Mouse (Mus musculus): Measurements from ENCODE around the gene Exosc2. TPM values are rescaled to one million over a fixed set of nuclear protein-coding genes. Genes with fewer than 3 reads are reported as not detected.

Exosc2 gene
- total and polyA plus RNA-seq, 2 experiments from 2014 or later, result 33.4 to 34.0 TPM

DNA sequence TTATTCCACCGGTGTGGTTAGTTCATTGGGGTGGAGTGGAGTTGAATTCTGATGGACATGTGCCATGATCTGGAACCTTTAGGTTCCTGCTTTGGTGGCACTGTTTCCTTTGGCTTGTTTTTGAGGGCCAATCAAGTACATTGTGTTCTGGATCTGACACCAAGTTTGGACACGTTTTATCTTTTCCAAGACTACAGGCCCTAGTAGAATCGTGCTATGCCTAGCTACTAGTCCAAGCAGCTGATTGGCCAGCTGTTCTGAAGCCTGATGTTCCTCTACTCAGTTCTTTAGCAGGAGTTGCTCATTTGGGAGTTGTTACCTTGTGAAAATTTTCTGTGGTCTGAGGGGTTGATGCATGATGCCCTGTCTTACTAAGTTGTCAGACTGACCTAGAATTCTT is 43.3 kb downstream of the Exosc2 start:
- 87% methylated on average over 3 of the region's 3 CpGs for WGBS
- Histone ChIP-seq H3K9me3 (ENCODE audit: low read length) (no peaks in the 10 kb centered on the region), H3K27me3 (ENCODE audit: insufficient read depth, low read length) (no peaks in the 10 kb centered on the region), H3K4me3 (ENCODE audit: low read depth, low read length) (no peak overlapping the region), H3K27ac (ENCODE audit: low read depth, low read length) (no peak overlapping the region), H3K9ac (no peak overlapping the region), H3K4me2 (ENCODE audit: low read depth) (no peak overlapping the region), H3K4me1 (ENCODE audit: insufficient read depth) (no peaks in the 10 kb centered on the region), H3K36me3 (ENCODE audit: insufficient read depth) (no peaks in the 10 kb centered on the region)
- no peak for TF ChIP-seq CTCF (IDR thresholded peaks at IDR 0.05; ENCODE audit: low read depth)
- ATAC-seq (no peak), DNase-seq (no peak)

DNA sequence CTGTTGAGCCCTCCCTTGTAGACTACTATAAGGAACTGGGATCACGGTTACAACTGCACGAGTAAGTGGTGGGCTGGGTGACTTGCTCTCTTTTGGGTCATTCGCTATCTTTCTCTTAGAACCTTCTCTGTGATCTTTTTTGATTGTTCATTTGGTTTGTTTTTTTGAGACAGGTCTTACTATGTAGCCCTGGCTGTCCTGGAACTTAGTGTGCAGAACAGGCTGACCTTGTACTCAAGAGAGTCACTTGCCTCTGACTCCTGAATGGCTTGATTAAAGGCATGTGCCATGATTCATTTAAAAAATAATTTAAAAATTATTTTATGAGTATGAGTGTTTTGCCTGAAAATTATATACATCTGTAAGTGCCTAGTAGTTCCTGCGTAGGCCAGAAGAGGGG is 44.3 kb downstream of the Exosc2 start:
- Histone ChIP-seq H3K9ac (no peak overlapping the region), H3K4me1 (ENCODE audit: insufficient read depth) (no peaks in the 10 kb centered on the region), H3K9me3 (ENCODE audit: low read length) (no peaks in the 10 kb centered on the region), H3K36me3 (ENCODE audit: insufficient read depth) (no peaks in the 10 kb centered on the region), H3K27ac (ENCODE audit: low read depth, low read length) (no peak overlapping the region), H3K4me2 (ENCODE audit: low read depth) (no peak overlapping the region), H3K4me3 (ENCODE audit: low read depth, low read length) (no peak overlapping the region), H3K27me3 (ENCODE audit: insufficient read depth, low read length) (no peaks in the 10 kb centered on the region)
- no peak for DNase-seq
- ATAC-seq, result no peak
- no peak for TF ChIP-seq CTCF (IDR thresholded peaks at IDR 0.05; ENCODE audit: low read depth)
- over 99% methylated on average over 4 of the region's 4 CpGs for WGBS

DNA sequence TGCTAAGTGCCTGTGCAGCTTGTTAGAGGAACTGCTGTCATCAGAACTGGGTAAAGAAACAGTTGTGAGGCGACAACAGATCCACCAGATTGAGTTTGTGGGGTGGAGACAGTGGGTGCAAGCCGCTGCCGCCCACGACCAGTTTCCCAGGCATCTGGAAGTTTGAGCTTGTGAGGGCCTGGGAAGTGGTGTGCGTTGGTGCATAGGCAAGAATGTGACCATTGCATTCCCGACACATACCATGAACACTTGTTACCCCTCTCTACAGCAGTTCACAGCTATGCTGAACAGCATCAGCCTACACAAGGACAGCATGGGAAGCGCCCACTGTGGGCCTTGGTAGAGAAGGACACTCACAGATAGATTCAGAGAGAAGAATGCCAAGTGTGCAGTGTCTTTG is 45.5 kb downstream of the Exosc2 start:
- Histone ChIP-seq H3K27ac (ENCODE audit: low read depth, low read length) (no peak overlapping the region), H3K9me3 (ENCODE audit: low read length) (no peaks in the 10 kb centered on the region), H3K36me3 (ENCODE audit: insufficient read depth) (no peaks in the 10 kb centered on the region), H3K27me3 (ENCODE audit: insufficient read depth, low read length) (no peaks in the 10 kb centered on the region), H3K9ac (no peak overlapping the region), H3K4me3 (ENCODE audit: low read depth, low read length) (no peak overlapping the region), H3K4me2 (ENCODE audit: low read depth) (no peak overlapping the region), H3K4me1 (ENCODE audit: insufficient read depth) (no peaks in the 10 kb centered on the region)
- 91% methylated on average over 7 of the region's 7 CpGs for WGBS
- TF ChIP-seq CTCF (IDR thresholded peaks at IDR 0.05; ENCODE audit: low read depth), result no peak
- ATAC-seq, result no peak
- no peak for DNase-seq

DNA sequence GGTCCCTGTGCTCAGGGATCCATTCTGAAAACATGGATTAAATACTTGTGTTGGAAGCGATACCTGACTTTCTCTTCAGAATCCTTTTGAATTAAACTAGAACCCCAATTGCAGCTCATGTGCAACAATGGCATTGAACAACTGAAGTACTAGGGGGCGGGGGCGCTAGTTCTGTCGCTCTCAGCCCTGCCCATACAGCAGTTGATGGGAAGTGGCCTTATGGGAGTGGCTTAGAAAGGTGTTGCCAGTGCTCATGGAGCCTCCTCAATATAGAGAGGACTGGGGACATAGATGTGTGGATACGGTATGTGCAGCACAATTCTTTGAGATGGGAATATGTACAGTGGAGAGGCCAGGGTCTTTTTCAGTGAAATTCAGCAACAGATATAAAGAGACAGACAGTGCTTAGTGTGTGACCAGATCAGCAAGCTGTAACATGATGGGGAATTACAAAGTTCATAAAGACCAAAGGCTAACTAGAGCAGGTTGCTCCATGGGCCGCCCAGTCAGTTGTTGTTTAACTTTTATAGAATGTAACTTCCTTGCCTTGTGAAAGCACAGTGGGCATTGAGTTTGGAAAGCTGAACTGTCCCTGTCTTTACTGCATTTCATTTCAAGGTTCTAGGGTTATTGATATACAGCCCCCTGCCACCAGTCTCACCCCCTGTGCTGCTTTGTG is 48.8 kb downstream of the Exosc2 start:
- WGBS, result 85% methylated on average over 6 of the region's 6 CpGs
- Histone ChIP-seq H3K9me3 (ENCODE audit: low read length) (no peaks in the 10 kb centered on the region), H3K36me3 (ENCODE audit: insufficient read depth) (no peaks in the 10 kb centered on the region), H3K4me3 (ENCODE audit: low read depth, low read length) (no peak overlapping the region), H3K27ac (ENCODE audit: low read depth, low read length) (no peak overlapping the region), H3K27me3 (ENCODE audit: insufficient read depth, low read length) (no peaks in the 10 kb centered on the region), H3K4me2 (ENCODE audit: low read depth) (no peak overlapping the region), H3K4me1 (ENCODE audit: insufficient read depth) (no peaks in the 10 kb centered on the region), H3K9ac (no peak overlapping the region)
- TF ChIP-seq CTCF (IDR thresholded peaks at IDR 0.05; ENCODE audit: low read depth), result no peak
- DNase-seq (no peak), ATAC-seq (no peak)

DNA sequence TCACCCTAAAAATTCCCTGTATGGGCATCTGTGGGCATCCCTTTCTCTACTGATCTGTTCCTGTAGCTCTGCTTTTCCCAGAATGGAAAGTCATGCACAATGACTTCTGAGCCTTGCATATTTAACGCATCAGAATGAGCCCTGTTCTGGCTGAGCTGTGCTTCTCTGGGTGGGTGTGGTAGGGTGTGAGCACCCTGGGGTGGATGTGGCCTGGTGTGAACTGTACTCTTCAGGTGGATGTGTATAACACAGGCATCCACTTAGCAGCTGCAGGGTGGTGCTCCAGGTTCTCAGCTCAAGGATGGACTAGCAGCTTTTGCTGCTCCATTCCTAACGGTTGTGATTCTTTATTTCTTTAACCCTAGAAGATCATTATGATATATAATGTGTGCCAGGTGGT is 49.4 kb downstream of the Exosc2 start:
- Histone ChIP-seq H3K9me3 (ENCODE audit: low read length) (no peaks in the 10 kb centered on the region), H3K9ac (no peak overlapping the region), H3K27ac (ENCODE audit: low read depth, low read length) (no peak overlapping the region), H3K4me2 (ENCODE audit: low read depth) (no peak overlapping the region), H3K36me3 (ENCODE audit: insufficient read depth) (no peaks in the 10 kb centered on the region), H3K4me3 (ENCODE audit: low read depth, low read length) (no peak overlapping the region), H3K4me1 (ENCODE audit: insufficient read depth) (no peaks in the 10 kb centered on the region), H3K27me3 (ENCODE audit: insufficient read depth, low read length) (no peaks in the 10 kb centered on the region)
- 87% methylated on average over 2 of the region's 2 CpGs for WGBS
- no peak for TF ChIP-seq CTCF (IDR thresholded peaks at IDR 0.05; ENCODE audit: low read depth)
- ATAC-seq, result no peak
- no peak for DNase-seq

GRCm38 (mm10) chr2:31720783-31721182 is 50.3 kb downstream of the Exosc2 start:
- ATAC-seq (no peak), DNase-seq (peak; percentile 24)
- TF ChIP-seq CTCF (IDR thresholded peaks at IDR 0.05; ENCODE audit: low read depth), result peak; percentile 51
- no peak overlapping the region for H3K4me3 ChIP-seq (ENCODE audit: low read depth, low read length)
- 58% methylated on average over 4 of the region's 4 CpGs for WGBS
- no peak overlapping the region for H3K4me2 ChIP-seq (ENCODE audit: low read depth)
- H3K36me3 ChIP-seq (ENCODE audit: insufficient read depth), result no peaks in the 10 kb centered on the region
- no peaks in the 10 kb centered on the region for H3K9me3 ChIP-seq (ENCODE audit: low read length)
- no peaks in the 10 kb centered on the region for H3K27me3 ChIP-seq (ENCODE audit: insufficient read depth, low read length)
- no peak overlapping the region for H3K27ac ChIP-seq (ENCODE audit: low read depth, low read length)
- H3K9ac ChIP-seq, result no peak overlapping the region
- H3K4me1 ChIP-seq (ENCODE audit: insufficient read depth), result no peaks in the 10 kb centered on the region

- H3K27ac ChIP-seq (ENCODE audit: low read depth, low read length), result no peak overlapping the region
- H3K9me3 ChIP-seq (ENCODE audit: low read length), result no peaks in the 10 kb centered on the region
- TF ChIP-seq CTCF (IDR thresholded peaks at IDR 0.05; ENCODE audit: low read depth), result no peak
- H3K36me3 ChIP-seq (ENCODE audit: insufficient read depth), result no peaks in the 10 kb centered on the region
- ATAC-seq (no peak), DNase-seq (no peak)
- H3K4me2 ChIP-seq (ENCODE audit: low read depth), result no peak overlapping the region
- no peak overlapping the region for H3K4me3 ChIP-seq (ENCODE audit: low read depth, low read length)
- WGBS, result 97% methylated on average over 7 of the region's 7 CpGs
- H3K4me1 ChIP-seq (ENCODE audit: insufficient read depth), result no peaks in the 10 kb centered on the region
- no peaks in the 10 kb centered on the region for H3K27me3 ChIP-seq (ENCODE audit: insufficient read depth, low read length)
- H3K9ac ChIP-seq, result no peak overlapping the region
Measured at GRCm38 (mm10) chr2:31724730-31725490, 54.4 kb downstream of the Exosc2 start.
